Mouse (Mus musculus): ENCODE measurements around the gene Efna3. TPM values are rescaled to one million over a fixed set of nuclear protein-coding genes. Genes with fewer than 3 reads are reported as not detected.

The Efna3 gene
- polyA plus RNA-seq, 1 experiment from 2014 or later, result 18.4 TPM

DNA sequence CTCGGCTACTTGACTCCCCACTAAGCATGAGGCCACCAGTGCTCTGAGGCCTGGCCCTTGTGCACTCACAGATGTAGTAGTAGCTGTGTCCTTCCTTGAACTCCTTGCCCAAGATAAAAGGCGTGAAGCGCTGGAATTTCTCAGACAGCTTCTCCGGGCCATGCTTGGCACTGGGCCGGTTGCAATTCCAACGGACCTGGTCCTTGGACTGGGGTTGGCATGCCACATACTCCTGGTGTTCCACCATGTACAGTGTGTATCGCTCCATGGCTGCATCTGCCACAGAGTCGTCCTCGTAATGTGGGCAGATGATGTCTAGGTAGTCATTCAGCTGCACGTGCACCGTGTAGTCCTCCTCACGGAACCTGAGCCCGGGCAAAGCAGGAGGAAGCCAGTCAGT, 46.7 kb downstream of the Efna3 start:
- Histone ChIP-seq H3K9me3 (replicated peaks) (no peaks in the 10 kb centered on the region), H3K4me1 (peaks cover 53% of the 10 kb centered on the region), H3K4me3 (no peak overlapping the region), H3K36me3 (peaks cover 20% of the 10 kb centered on the region), H3K27ac (no peak overlapping the region), H3K27me3 (ENCODE audit: low read depth, poor library complexity, severe bottlenecking) (peaks cover 42% of the 10 kb centered on the region)
- no peak for DNase-seq (ENCODE audit: low spot score)
- 95% methylated on average over 13 of the region's 13 CpGs for WGBS

DNA sequence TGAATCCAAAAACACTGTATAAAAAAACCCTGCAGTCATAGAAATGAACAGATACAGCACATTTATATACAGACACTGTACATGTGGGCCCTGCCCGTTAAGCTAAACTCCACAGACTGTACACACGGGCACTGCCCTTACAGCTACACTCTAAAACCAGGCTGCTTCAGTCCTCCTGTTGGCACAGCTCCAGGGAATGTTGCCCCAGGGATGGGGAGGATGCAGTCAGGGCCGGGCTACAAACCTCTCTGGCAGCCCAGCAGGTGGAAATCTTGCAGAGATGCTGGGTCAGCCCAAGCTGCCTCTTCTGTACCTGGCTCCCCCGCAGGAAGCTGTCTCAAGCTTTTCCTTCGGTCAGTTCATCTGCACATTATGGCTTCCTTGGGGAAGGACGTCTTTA, 51.0 kb downstream of the Efna3 start:
- DNase-seq (ENCODE audit: low spot score), result no peak
- peaks cover 34% of the 10 kb centered on the region for H3K36me3 ChIP-seq
- H3K4me3 ChIP-seq, result no peak overlapping the region
- no peak overlapping the region for H3K27ac ChIP-seq
- WGBS, result 83% methylated on average over 6 of the region's 6 CpGs
- H3K9me3 ChIP-seq (replicated peaks), result no peaks in the 10 kb centered on the region
- H3K4me1 ChIP-seq, result peaks cover 49% of the 10 kb centered on the region
- 0 out of 2 replicates have a peak, but pooled peaks cover 1% of the 10 kb centered on the region for H3K27me3 ChIP-seq (ENCODE audit: low read depth, poor library complexity, severe bottlenecking)

DNA sequence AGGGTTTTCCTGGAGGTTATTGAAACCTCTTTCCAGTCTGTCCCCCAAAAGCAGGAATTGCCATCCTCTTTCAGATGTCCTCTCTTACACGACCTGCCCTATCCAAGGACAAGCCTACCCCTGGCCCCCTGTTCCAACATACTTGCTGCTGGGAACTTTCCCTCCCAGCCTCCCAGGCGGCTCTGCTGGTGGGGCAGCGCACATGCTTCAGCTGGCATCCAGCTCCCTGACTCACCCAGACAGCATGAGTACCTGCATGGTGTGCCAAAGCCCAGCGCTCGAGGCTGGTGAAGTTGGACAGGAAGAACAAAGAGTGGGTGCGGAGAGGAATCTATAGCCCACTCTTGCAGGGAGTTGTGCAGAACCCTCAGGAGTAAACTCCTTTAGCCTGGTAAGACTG, 51.9 kb downstream of the Efna3 start:
- Histone ChIP-seq H3K4me1 (peaks cover 55% of the 10 kb centered on the region), H3K36me3 (peaks cover 34% of the 10 kb centered on the region), H3K27ac (peak overlapping the region; percentile 83), H3K4me3 (peak overlapping the region; percentile 54), H3K27me3 (ENCODE audit: low read depth, poor library complexity, severe bottlenecking) (no peaks in the 10 kb centered on the region), H3K9me3 (replicated peaks) (no peaks in the 10 kb centered on the region)
- 74% methylated on average over 6 of the region's 6 CpGs for WGBS
- no peak for DNase-seq (ENCODE audit: low spot score)

DNA sequence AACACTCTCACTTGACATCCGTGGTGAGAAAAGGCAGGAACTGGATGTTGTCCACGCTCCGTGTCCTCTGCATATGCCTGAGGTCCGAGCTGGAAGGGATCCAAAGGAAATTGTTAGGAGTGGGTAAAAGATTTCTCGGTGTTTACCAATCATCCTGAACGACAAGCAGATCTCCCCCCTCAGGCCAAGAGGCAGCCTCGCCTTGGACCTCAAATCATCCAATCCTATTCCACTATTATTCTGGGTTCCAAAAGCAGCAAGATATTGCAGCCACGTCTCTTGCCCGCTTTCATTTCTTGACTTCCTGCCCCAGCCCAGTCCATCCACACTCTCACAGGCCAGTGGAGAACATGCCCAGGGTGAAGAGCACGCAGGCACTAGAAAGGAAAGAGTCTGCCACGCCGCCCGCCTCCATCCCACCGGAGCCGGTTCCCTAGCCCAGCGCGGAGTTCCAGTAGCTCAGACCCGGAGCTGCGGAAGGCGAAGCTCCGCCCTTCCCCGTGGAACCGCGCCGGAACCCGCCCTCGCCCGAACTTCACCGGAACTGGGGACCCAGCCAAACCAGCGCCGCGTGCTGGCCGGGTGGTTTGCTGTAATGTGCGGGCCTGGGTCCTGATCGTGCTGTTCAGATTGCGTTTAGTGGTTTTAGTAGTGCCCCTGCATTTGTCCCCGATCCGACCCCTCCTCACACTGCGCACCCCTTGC, 52.6 kb downstream of the Efna3 start, which contains the start of gene Slc50a1:
Slc50a1 (minus strand) TSS at position 520 of the 705 bp plus-strand sequence.
- peaks cover 56% of the 10 kb centered on the region for H3K4me1 ChIP-seq
- H3K4me3 ChIP-seq, result peak within 1 kb of the TSS; percentile 54
- 9% methylated on average over 39 of the region's 39 CpGs for WGBS
- DNase-seq (ENCODE audit: low spot score), result peak; percentile 86
- H3K27ac ChIP-seq, result peak within 1 kb of the TSS; percentile 83
- H3K9me3 ChIP-seq (replicated peaks), result no peaks in the 10 kb centered on the region
- peaks cover 30% of the 10 kb centered on the region for H3K36me3 ChIP-seq
- H3K27me3 ChIP-seq (ENCODE audit: low read depth, poor library complexity, severe bottlenecking), result no peaks in the 10 kb centered on the region

DNA sequence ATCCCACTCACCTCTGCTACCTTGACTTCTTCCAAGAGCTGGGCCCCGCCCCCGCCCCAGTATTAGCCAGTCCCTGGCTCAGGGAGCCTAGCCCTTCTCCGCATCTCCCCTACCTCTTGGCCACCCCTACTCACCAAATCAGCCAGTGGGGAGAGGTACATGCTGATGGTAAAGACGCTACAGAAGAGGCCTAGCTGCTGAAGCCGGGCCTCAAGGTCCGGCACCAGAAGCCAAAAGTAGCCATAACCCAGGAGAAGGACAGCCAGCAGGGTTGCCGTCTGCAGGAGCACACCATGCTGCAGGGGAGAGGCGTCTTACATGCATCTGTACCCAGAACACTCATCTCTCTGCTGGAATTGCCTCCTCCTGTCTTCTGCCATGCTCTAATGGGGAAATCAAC, 53.8 kb downstream of the Efna3 start:
- Histone ChIP-seq H3K27me3 (ENCODE audit: low read depth, poor library complexity, severe bottlenecking) (no peaks in the 10 kb centered on the region), H3K9me3 (replicated peaks) (no peaks in the 10 kb centered on the region), H3K36me3 (peaks cover 26% of the 10 kb centered on the region), H3K4me3 (0 out of 2 replicates have a peak overlapping the region, but pooled peaks have one; percentile 54), H3K27ac (0 out of 2 replicates have a peak overlapping the region, but pooled peaks have one; percentile 5), H3K4me1 (peaks cover 56% of the 10 kb centered on the region)
- no peak for DNase-seq (ENCODE audit: low spot score)
- 49% methylated on average over 8 of the region's 8 CpGs for WGBS

DNA sequence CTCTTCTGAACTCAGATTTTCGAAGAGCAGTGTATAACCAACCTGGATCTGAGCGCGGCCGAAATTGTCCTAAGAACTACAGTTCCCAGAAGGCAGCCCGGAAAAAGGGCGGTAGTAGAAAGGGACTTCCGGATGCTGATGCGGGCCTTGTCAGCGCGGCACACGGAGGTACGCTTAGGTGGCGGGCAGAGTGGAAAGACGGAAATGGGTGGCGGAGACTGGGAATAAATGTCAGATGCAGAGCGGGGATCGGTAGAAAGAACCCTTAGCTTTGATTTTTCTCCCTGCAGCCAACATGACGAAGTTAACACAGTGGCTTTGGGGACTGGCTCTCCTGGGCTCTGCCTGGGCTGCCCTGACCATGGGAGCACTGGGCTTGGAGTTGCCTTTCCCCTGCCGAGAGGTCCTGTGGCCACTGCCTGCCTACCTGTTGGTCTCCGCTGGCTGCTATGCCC, 56.3 kb downstream of the Efna3 start:
- peak overlapping the region; percentile 85 for H3K27ac ChIP-seq
- peak; percentile 85 for DNase-seq (ENCODE audit: low spot score)
- under 1% methylated on average over 20 of the region's 20 CpGs for WGBS
- H3K36me3 ChIP-seq, result peaks cover 15% of the 10 kb centered on the region
- H3K27me3 ChIP-seq (ENCODE audit: low read depth, poor library complexity, severe bottlenecking), result no peaks in the 10 kb centered on the region
- H3K4me3 ChIP-seq, result peak overlapping the region; percentile 64
- peaks cover 59% of the 10 kb centered on the region for H3K4me1 ChIP-seq
- H3K9me3 ChIP-seq (replicated peaks), result no peaks in the 10 kb centered on the region

Other genes with a start within 250 kb of the Efna3 start
- gene Rusc1, start 229.7 kb downstream of the Efna3 start, polyA plus RNA-seq (2016; fragmentation: Nextera tagmentation; extraction: Ambion mirVana), result 9.4 and 13.3 TPM in 2 replicates
- 0.09 TPM in 1 of 2 replicates, not detected in the other for gene Gm43738, start 221.9 kb downstream of the Efna3 start, polyA plus RNA-seq (2016; fragmentation: Nextera tagmentation; extraction: Ambion mirVana)
- gene Fdps, start 221.0 kb downstream of the Efna3 start, polyA plus RNA-seq (2016; fragmentation: Nextera tagmentation; extraction: Ambion mirVana), result 361 and 405 TPM in 2 replicates
- 3.6 and 4.4 TPM in 2 replicates for gene Pklr, start 186.8 kb downstream of the Efna3 start, polyA plus RNA-seq (2016; fragmentation: Nextera tagmentation; extraction: Ambion mirVana)
- gene Hcn3, start 162.8 kb downstream of the Efna3 start, polyA plus RNA-seq (2016; fragmentation: Nextera tagmentation; extraction: Ambion mirVana), result 1.3 and 1.6 TPM in 2 replicates
- gene Clk2, start 158.2 kb downstream of the Efna3 start, polyA plus RNA-seq (2016; fragmentation: Nextera tagmentation; extraction: Ambion mirVana), result 40.1 and 44.8 TPM in 2 replicates
- 115 and 119 TPM in 2 replicates for gene Scamp3, start 145.5 kb downstream of the Efna3 start, polyA plus RNA-seq (2016; fragmentation: Nextera tagmentation; extraction: Ambion mirVana)
- 32.2 and 35.0 TPM in 2 replicates for gene Fam189b, start 139.8 kb downstream of the Efna3 start, polyA plus RNA-seq (2016; fragmentation: Nextera tagmentation; extraction: Ambion mirVana)
- gene Gba, start 120.0 kb downstream of the Efna3 start, polyA plus RNA-seq (2016; fragmentation: Nextera tagmentation; extraction: Ambion mirVana), result 34.8 and 34.9 TPM in 2 replicates
- gene Thbs3, start 107.8 kb downstream of the Efna3 start, polyA plus RNA-seq (2016; fragmentation: Nextera tagmentation; extraction: Ambion mirVana), result 12.2 and 26.8 TPM in 2 replicates
- gene Mtx1, start 95.9 kb downstream of the Efna3 start, polyA plus RNA-seq (2016; fragmentation: Nextera tagmentation; extraction: Ambion mirVana), result 250 and 265 TPM in 2 replicates
- gene Muc1, start 93.9 kb downstream of the Efna3 start, polyA plus RNA-seq (2016; fragmentation: Nextera tagmentation; extraction: Ambion mirVana), result 0.24 and 0.74 TPM in 2 replicates
- gene Krtcap2, start 77.0 kb downstream of the Efna3 start, polyA plus RNA-seq (2016; fragmentation: Nextera tagmentation; extraction: Ambion mirVana), result 272 and 282 TPM in 2 replicates
- gene Trim46, start 76.7 kb downstream of the Efna3 start, polyA plus RNA-seq (2016; fragmentation: Nextera tagmentation; extraction: Ambion mirVana), result 3.4 and 6.1 TPM in 2 replicates
- gene Dpm3, start 63.6 kb downstream of the Efna3 start, polyA plus RNA-seq (2016; fragmentation: Nextera tagmentation; extraction: Ambion mirVana), result 82.5 and 84.0 TPM in 2 replicates
- 33.2 and 41.3 TPM in 2 replicates for gene Slc50a1, start 52.4 kb downstream of the Efna3 start, polyA plus RNA-seq (2016; fragmentation: Nextera tagmentation; extraction: Ambion mirVana)
- 29.8 and 36.8 TPM in 2 replicates for gene Efna1, start 41.8 kb downstream of the Efna3 start, polyA plus RNA-seq (2016; fragmentation: Nextera tagmentation; extraction: Ambion mirVana)
- 47.4 and 53.4 TPM in 2 replicates for gene Efna4, start 15.1 kb upstream of the Efna3 start, polyA plus RNA-seq (2016; fragmentation: Nextera tagmentation; extraction: Ambion mirVana)
- gene Adam15, start 27.0 kb upstream of the Efna3 start, polyA plus RNA-seq (2016; fragmentation: Nextera tagmentation; extraction: Ambion mirVana), result 29.4 TPM in 2 replicates
- 0.24 TPM in 1 of 2 replicates, not detected in the other for gene Dcst2, start 39.0 kb upstream of the Efna3 start, polyA plus RNA-seq (2016; fragmentation: Nextera tagmentation; extraction: Ambion mirVana)
- gene Dcst1, start 42.3 kb upstream of the Efna3 start, polyA plus RNA-seq (2016; fragmentation: Nextera tagmentation; extraction: Ambion mirVana), result 0.25 and 0.30 TPM in 2 replicates
- 0.38 and 0.49 TPM in 2 replicates for gene Zbtb7b, start 71.8 kb upstream of the Efna3 start, polyA plus RNA-seq (2016; fragmentation: Nextera tagmentation; extraction: Ambion mirVana)
- 0.26 TPM in 1 of 2 replicates, not detected in the other for gene Lenep, start 79.8 kb upstream of the Efna3 start, polyA plus RNA-seq (2016; fragmentation: Nextera tagmentation; extraction: Ambion mirVana)
- gene Flad1, start 88.9 kb upstream of the Efna3 start, polyA plus RNA-seq (2016; fragmentation: Nextera tagmentation; extraction: Ambion mirVana), result 22.2 and 26.1 TPM in 2 replicates
- 898 and 922 TPM in 2 replicates for gene Cks1b, start 95.4 kb upstream of the Efna3 start, polyA plus RNA-seq (2016; fragmentation: Nextera tagmentation; extraction: Ambion mirVana)
- gene Shc1, start 95.5 kb upstream of the Efna3 start, polyA plus RNA-seq (2016; fragmentation: Nextera tagmentation; extraction: Ambion mirVana), result 82.6 and 96.2 TPM in 2 replicates
- 50.7 and 53.5 TPM in 2 replicates for gene Pygo2, start 107.2 kb upstream of the Efna3 start, polyA plus RNA-seq (2016; fragmentation: Nextera tagmentation; extraction: Ambion mirVana)
- 13.0 and 19.2 TPM in 2 replicates for gene Pbxip1, start 113.7 kb upstream of the Efna3 start, polyA plus RNA-seq (2016; fragmentation: Nextera tagmentation; extraction: Ambion mirVana)
- gene Pmvk, start 131.6 kb upstream of the Efna3 start, polyA plus RNA-seq (2016; fragmentation: Nextera tagmentation; extraction: Ambion mirVana), result 63.6 and 65.9 TPM in 2 replicates
- gene Kcnn3, start 197.2 kb upstream of the Efna3 start, polyA plus RNA-seq (2016; fragmentation: Nextera tagmentation; extraction: Ambion mirVana), result 0.43 and 0.74 TPM in 2 replicates